Mouse (Mus musculus): ENCODE measurements around the gene Sco1. TPM values are rescaled to one million over a fixed set of nuclear protein-coding genes. Genes with fewer than 3 reads are reported as not detected.

Gene Sco1
- polyA plus RNA-seq, 1 experiment from 2014 or later, result 12.7 TPM

Small RNA genes lying within 50 kb of the gene (microRNA-seq; reads per million reads assigned to microRNA genes)
- not detected for gene Mir6923

Other genes starting within 250 kb of the Sco1 start
- gene Pirt, start 140.7 kb upstream of the Sco1 start, polyA plus RNA-seq (2015; fragmentation: Nextera tagmentation; extraction: Ambion mirVana), result 0.15 and 0.36 TPM in 2 replicates
- not detected in 2 replicates for gene Tmem238l, start 96.0 kb upstream of the Sco1 start, polyA plus RNA-seq (2015; fragmentation: Nextera tagmentation; extraction: Ambion mirVana)
- 0.35 and 0.43 TPM in 2 replicates for gene Tmem220, start 27.5 kb upstream of the Sco1 start, polyA plus RNA-seq (2015; fragmentation: Nextera tagmentation; extraction: Ambion mirVana)
- 33.0 and 35.4 TPM in 2 replicates for gene Adprm, start 76 bp upstream of the Sco1 start, polyA plus RNA-seq (2015; fragmentation: Nextera tagmentation; extraction: Ambion mirVana)
- 0.09 and 0.36 TPM in 2 replicates for gene Myh3, start 25.6 kb downstream of the Sco1 start, polyA plus RNA-seq (2015; fragmentation: Nextera tagmentation; extraction: Ambion mirVana)
- gene Myh2, start 118.4 kb downstream of the Sco1 start, polyA plus RNA-seq (2015; fragmentation: Nextera tagmentation; extraction: Ambion mirVana), result 0.05 TPM in 1 of 2 replicates, not detected in the other
- gene Myh1, start 147.4 kb downstream of the Sco1 start, polyA plus RNA-seq (2015; fragmentation: Nextera tagmentation; extraction: Ambion mirVana), result not detected in 2 replicates
- 0.04 TPM in 1 of 2 replicates, not detected in the other for gene Myh4, start 185.4 kb downstream of the Sco1 start, polyA plus RNA-seq (2015; fragmentation: Nextera tagmentation; extraction: Ambion mirVana)
- gene Myh8, start 224.5 kb downstream of the Sco1 start, polyA plus RNA-seq (2015; fragmentation: Nextera tagmentation; extraction: Ambion mirVana), result 0.10 and 0.27 TPM in 2 replicates

Measured in forebrain, embryonic 16.5 days (tissue).